Mouse (Mus musculus) limb, embryonic 13.5 days (tissue): ENCODE results near the gene Prdx1. TPM values are rescaled to one million over a fixed set of nuclear protein-coding genes. Genes with fewer than 3 reads are reported as not detected.
"Not testable (repeated sequence)": the region's sequence is repeated elsewhere in the genome, so short reads cannot be mapped to it uniquely, and the experiment has no call there.

ENCODE experiments used
- ATAC-seq: fragments of 200-750 bp; cut with Nextera tagmentation; 2 replicates; pipeline ENCODE4 v1.8.0; 2017; ENCODE audit warnings: low read depth, moderate number of reproducible peaks, moderate TSS enrichment; ENCODE audit not compliant: low FRiP score
- H3K27ac ChIP-seq: fragments of 300-500 bp; sonication (generic); 2 replicates; pipeline ENCODE4 v1.5.1; 2015; ENCODE audit warnings: inconsistent platforms, mild to moderate bottlenecking, moderate library complexity
- H3K27me3 ChIP-seq: fragments of 300-500 bp; sonication (generic); 2 replicates; pipeline ENCODE4 v1.6.1; 2015; ENCODE audit warnings: mild to moderate bottlenecking, inconsistent platforms
- H3K36me3 ChIP-seq: fragments of 300-500 bp; sonication (generic); 2 replicates; pipeline ENCODE4 v1.6.1; 2015; ENCODE audit warnings: inconsistent platforms, mild to moderate bottlenecking, moderate library complexity
- H3K4me1 ChIP-seq: fragments of 300-500 bp; sonication (generic); 2 replicates; pipeline ENCODE4 v1.6.1; 2015; ENCODE audit warnings: inconsistent platforms
- H3K4me2 ChIP-seq: fragments of 300-500 bp; sonication (generic); replicated peaks from 2 replicates; pipeline ENCODE4 v1.6.1; 2015; ENCODE audit warnings: inconsistent platforms, mild to moderate bottlenecking, moderate library complexity
- H3K4me3 ChIP-seq: fragments of 300-500 bp; sonication (generic); 2 replicates; pipeline ENCODE4 v1.5.1; 2015; ENCODE audit warnings: moderate library complexity, mild to moderate bottlenecking, inconsistent platforms
- H3K9ac ChIP-seq: fragments of 300-500 bp; sonication (generic); 2 replicates; pipeline ENCODE4 v1.6.1; 2015; ENCODE audit warnings: mild to moderate bottlenecking, inconsistent platforms
- H3K9me3 ChIP-seq: fragments of 300-500 bp; sonication (generic); 2 replicates; pipeline ENCODE4 v1.6.1; 2016; ENCODE audit warnings: inconsistent platforms
- WGBS: fragments of 180-500 bp; shearing (Covaris S2); methylation state at CpG from one replicate; pipeline ENCODE4 v1.1.7; 2015; 5-methylcytosine and 5-hydroxymethylcytosine counted together
- polyA plus RNA-seq: library from polyadenylated mRNA; unstranded; fragments of >200 nt; fragmentation: Nextera tagmentation; extraction: Ambion mirVana; gene quantifications from 2 replicates; pipeline ENCODE4 v1.2.1, GENCODE M21; 2015

Gene Prdx1
- polyA plus RNA-seq, 1 experiment from 2014 or later: 1,184 TPM

GRCm38 (mm10) chr4:116657971-116658370, 27.4 kb upstream of the Prdx1 start:
- H3K4me1 ChIP-seq: no peaks in the 10 kb centered on the region
- no peaks in the 10 kb centered on the region for H3K36me3 ChIP-seq
- 52% methylated on average over 3 of the region's 3 CpGs for WGBS
- no peak overlapping the region for H3K4me2 ChIP-seq
- no peak for ATAC-seq
- H3K9me3 ChIP-seq: no peaks in the 10 kb centered on the region
- no peak overlapping the region for H3K9ac ChIP-seq
- H3K27me3 ChIP-seq: no peaks in the 10 kb centered on the region
- no peak overlapping the region for H3K4me3 ChIP-seq
- no peak overlapping the region for H3K27ac ChIP-seq

- no peak overlapping the region for H3K4me2 ChIP-seq
- no peak overlapping the region for H3K4me3 ChIP-seq
- H3K9ac ChIP-seq: no peak overlapping the region
- ATAC-seq: no peak
- WGBS: 83% methylated on average over 2 of the region's 2 CpGs
- no peak overlapping the region for H3K27ac ChIP-seq
- H3K9me3 ChIP-seq: no peaks in the 10 kb centered on the region
- H3K36me3 ChIP-seq: no peaks in the 10 kb centered on the region
- no peaks in the 10 kb centered on the region for H3K27me3 ChIP-seq
- no peaks in the 10 kb centered on the region for H3K4me1 ChIP-seq
Observed at GRCm38 (mm10) chr4:116659474-116659873, 25.9 kb upstream of the Prdx1 start.

DNA sequence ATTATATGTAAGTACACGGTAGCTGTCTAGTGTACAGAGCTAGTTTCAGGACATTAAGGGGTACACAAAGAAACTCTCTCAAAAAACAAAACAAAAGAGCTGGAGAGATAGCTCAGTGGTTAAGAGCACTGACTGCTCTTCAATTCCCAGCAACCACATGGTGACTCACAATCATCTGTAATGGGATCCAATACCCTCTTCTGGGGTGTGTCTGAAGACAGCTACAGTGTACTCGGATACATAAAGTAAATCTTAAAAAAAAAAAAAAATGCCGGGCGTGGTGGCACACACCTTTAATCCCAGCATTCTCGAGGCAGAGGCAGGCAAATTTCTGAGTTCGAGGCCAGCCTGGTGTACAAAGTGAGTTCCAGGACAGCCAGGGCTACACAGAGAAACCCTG, 25.4 kb upstream of the Prdx1 start:
- H3K27me3 ChIP-seq, H3K4me2 ChIP-seq, H3K9ac ChIP-seq, H3K4me3 ChIP-seq, H3K36me3 ChIP-seq, H3K9me3 ChIP-seq, ATAC-seq, H3K27ac ChIP-seq, H3K4me1 ChIP-seq: not testable (repeated sequence)
- WGBS: 87% methylated on average over 6 of the region's 6 CpGs

DNA sequence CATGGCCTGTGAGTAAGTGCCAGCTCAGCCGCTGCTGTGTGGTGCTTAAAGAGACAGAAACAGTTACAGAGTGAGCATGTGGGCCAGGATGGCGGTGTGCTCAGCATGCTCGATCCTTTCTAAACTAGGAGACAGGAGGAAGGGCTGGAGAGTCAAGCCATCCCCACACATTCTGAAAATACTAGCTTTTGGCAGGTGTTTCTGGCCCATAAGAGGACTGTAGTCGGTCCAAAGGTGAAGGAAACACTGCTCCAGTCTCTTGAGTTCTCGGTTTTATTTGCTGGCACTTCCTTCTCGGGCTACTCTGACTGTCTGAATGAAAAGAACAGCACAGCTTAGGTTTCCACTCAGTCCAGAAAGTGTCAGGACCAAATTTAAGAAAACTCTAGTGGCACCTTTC, 24.5 kb upstream of the Prdx1 start:
- Histone ChIP-seq H3K4me3 (no peak overlapping the region), H3K4me1 (no peaks in the 10 kb centered on the region), H3K4me2 (no peak overlapping the region), H3K27ac (no peak overlapping the region), H3K27me3 (no peaks in the 10 kb centered on the region), H3K9me3 (no peaks in the 10 kb centered on the region), H3K9ac (no peak overlapping the region), H3K36me3 (no peaks in the 10 kb centered on the region)
- WGBS: 71% methylated on average over 6 of the region's 6 CpGs
- no peak for ATAC-seq

- Histone ChIP-seq H3K27me3 (no peaks in the 10 kb centered on the region), H3K4me2 (no peak overlapping the region), H3K9ac (no peak overlapping the region), H3K36me3 (no peaks in the 10 kb centered on the region), H3K27ac (no peak overlapping the region), H3K9me3 (no peaks in the 10 kb centered on the region), H3K4me3 (no peak overlapping the region), H3K4me1 (no peaks in the 10 kb centered on the region)
- 88% methylated on average over 1 of the region's 1 CpGs for WGBS
- ATAC-seq: no peak
Observed at GRCm38 (mm10) chr4:116661998-116662397, 23.3 kb upstream of the Prdx1 start.

- ATAC-seq: no peak
- no peaks in the 10 kb centered on the region for H3K36me3 ChIP-seq
- H3K4me2 ChIP-seq: no peak overlapping the region
- 66% methylated on average over 4 of the region's 4 CpGs for WGBS
- no peak overlapping the region for H3K9ac ChIP-seq
- H3K9me3 ChIP-seq: no peaks in the 10 kb centered on the region
- no peak overlapping the region for H3K27ac ChIP-seq
- no peaks in the 10 kb centered on the region for H3K27me3 ChIP-seq
- H3K4me3 ChIP-seq: no peak overlapping the region
- no peaks in the 10 kb centered on the region for H3K4me1 ChIP-seq
Observed at GRCm38 (mm10) chr4:116666625-116667024, 18.7 kb upstream of the Prdx1 start.

DNA sequence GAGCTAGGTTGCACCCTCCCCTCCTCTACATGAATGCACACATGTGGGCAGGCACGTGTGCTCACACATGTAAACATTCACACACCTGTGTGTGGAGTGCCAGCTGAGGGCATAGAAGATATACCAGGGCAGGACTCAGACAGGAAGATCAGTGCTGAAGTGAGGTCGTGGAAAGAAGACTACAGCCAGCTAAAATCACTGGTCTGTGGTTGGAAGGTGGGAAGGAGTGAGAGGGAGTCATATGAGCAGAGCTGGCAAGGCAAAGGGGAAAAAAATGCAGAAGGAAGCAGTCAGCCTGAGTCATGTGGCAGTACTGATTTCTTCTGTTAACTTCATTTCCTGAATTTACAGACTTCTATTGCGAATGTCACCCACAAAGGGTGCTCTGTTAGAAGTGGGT, 17.2 kb upstream of the Prdx1 start:
- 61% methylated on average over 3 of the region's 3 CpGs for WGBS
- Histone ChIP-seq H3K4me3 (no peak overlapping the region), H3K36me3 (no peaks in the 10 kb centered on the region), H3K4me1 (no peaks in the 10 kb centered on the region), H3K27ac (no peak overlapping the region), H3K27me3 (no peaks in the 10 kb centered on the region), H3K9me3 (no peaks in the 10 kb centered on the region), H3K9ac (no peak overlapping the region), H3K4me2 (no peak overlapping the region)
- no peak for ATAC-seq

DNA sequence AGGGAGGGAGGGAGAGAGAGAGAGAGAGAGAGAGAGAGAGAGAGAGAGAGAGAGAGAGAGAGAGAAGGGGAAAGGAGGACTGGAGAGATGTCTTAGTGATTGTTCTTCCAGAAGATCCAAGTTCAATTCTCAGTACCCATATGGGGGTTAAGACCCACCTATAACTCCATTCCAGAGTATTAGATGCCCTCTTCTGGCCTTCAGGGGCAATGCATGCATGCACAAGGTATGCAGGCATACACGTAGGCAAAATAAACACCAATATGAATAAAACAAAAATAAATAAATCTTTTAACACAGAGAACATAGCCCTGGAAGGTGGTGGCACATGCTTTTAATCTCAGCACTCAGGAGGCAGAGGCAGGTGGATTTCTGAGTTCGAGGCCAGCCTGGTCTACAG, 16.1 kb upstream of the Prdx1 start:
- H3K4me2 ChIP-seq: no peak overlapping the region
- WGBS: 62% methylated on average over 2 of the region's 2 CpGs

DNA sequence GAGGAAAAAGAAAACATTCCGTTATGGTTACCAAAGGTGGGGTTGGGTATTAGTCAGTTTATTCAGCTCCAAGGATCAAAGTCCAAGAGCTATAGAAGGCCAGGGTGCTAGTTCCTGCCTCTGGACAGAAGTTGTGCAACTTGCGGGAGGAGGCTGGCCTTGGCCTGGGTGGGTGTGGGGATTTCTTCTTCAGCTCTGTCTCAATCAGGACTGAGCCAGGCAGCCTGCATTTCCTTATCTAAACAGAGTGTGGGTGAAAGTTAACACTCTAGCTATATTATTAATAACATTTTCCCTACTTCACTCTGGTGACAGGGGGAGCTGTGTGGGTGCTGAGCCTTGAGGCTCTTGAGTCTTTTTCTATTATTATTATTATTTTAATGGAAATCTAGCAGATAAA, 12.6 kb upstream of the Prdx1 start:
- 78% methylated on average over 2 of the region's 2 CpGs for WGBS
- Histone ChIP-seq H3K27ac (no peak overlapping the region), H3K27me3 (no peaks in the 10 kb centered on the region), H3K9ac (no peak overlapping the region), H3K4me2 (no peak overlapping the region), H3K4me1 (no peaks in the 10 kb centered on the region), H3K36me3 (no peaks in the 10 kb centered on the region), H3K4me3 (no peak overlapping the region), H3K9me3 (no peaks in the 10 kb centered on the region)
- no peak for ATAC-seq

More for the DNA sequence above, 16.1 kb upstream of the Prdx1 start:
- Histone ChIP-seq H3K4me3 (no peak overlapping the region), H3K27ac (no peak overlapping the region), H3K9me3 (no peaks in the 10 kb centered on the region), H3K27me3 (no peaks in the 10 kb centered on the region), H3K36me3 (no peaks in the 10 kb centered on the region), H3K4me1 (no peaks in the 10 kb centered on the region), H3K9ac (no peak overlapping the region)
- no peak for ATAC-seq

DNA sequence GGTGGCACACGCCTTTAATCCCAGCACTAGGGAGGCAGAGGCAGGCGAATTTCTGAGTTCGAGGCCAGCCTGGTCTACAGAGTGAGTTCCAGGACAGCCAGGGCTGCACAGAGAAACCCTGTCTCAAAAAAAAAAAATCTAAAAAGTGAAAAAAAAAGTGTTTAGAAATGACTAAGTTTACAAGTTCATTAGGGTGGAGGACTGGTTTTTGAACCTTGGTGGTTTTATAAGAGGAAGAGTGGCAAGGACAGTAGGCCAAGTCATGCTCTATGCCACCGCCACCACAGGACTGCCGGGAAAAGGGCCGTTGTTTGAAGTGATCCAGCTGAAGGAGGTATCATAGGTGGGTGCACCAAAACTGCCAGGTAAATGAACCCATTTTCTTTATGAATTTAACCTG, 10.6 kb upstream of the Prdx1 start:
- H3K27ac ChIP-seq, H3K36me3 ChIP-seq, H3K4me1 ChIP-seq, H3K4me2 ChIP-seq, H3K9ac ChIP-seq, ATAC-seq, H3K4me3 ChIP-seq, H3K27me3 ChIP-seq, H3K9me3 ChIP-seq: not testable (repeated sequence)
- WGBS: 88% methylated on average over 6 of the region's 6 CpGs

DNA sequence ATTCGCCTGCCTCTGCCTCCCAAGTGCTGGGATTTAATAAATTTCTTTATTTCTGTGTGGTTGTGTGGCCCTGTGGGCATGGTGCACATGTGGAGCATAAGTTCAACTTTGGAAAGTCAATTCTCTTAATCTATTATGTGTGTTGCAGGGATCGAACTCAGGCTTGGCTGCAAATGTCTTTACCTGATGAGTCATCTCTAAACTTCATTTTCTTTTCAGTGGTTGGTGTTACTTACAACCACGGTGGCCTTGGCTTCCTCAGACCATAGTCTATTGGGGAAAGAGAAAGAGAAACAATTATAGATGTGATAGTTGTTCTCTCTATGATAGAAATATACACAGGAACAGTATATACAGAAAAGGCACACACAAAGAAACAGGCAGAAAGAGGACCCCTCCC, 9.3 kb upstream of the Prdx1 start:
- no peaks in the 10 kb centered on the region for H3K4me1 ChIP-seq
- H3K4me2 ChIP-seq: no peak overlapping the region
- no peak overlapping the region for H3K9ac ChIP-seq
- H3K27ac ChIP-seq: no peak overlapping the region
- H3K4me3 ChIP-seq: no peak overlapping the region
- no peaks in the 10 kb centered on the region for H3K36me3 ChIP-seq
- 84% methylated on average over 3 of the region's 3 CpGs for WGBS
- H3K9me3 ChIP-seq: no peaks in the 10 kb centered on the region
- no peaks in the 10 kb centered on the region for H3K27me3 ChIP-seq
- no peak for ATAC-seq

GRCm38 (mm10) chr4:116677808-116678207, 7.5 kb upstream of the Prdx1 start:
- no peaks in the 10 kb centered on the region for H3K27me3 ChIP-seq
- H3K4me3 ChIP-seq: no peak overlapping the region
- no peak overlapping the region for H3K9ac ChIP-seq
- no peak for ATAC-seq
- 76% methylated on average over 1 of the region's 1 CpGs for WGBS
- H3K9me3 ChIP-seq: no peaks in the 10 kb centered on the region
- H3K36me3 ChIP-seq: no peaks in the 10 kb centered on the region
- no peak overlapping the region for H3K27ac ChIP-seq
- no peaks in the 10 kb centered on the region for H3K4me1 ChIP-seq
- H3K4me2 ChIP-seq: no peak overlapping the region

GRCm38 (mm10) chr4:116679141-116679540, 6.2 kb upstream of the Prdx1 start:
- Histone ChIP-seq H3K9ac (no peak overlapping the region), H3K36me3 (no peaks in the 10 kb centered on the region), H3K27ac (no peak overlapping the region), H3K4me3 (no peak overlapping the region), H3K4me2 (no peak overlapping the region), H3K4me1 (no peaks in the 10 kb centered on the region), H3K27me3 (no peaks in the 10 kb centered on the region), H3K9me3 (no peaks in the 10 kb centered on the region)
- no peak for ATAC-seq
- WGBS: 63% methylated on average over 5 of the region's 5 CpGs
